Mouse (Mus musculus) kidney, adult 18-20 months (tissue): ENCODE results near the gene Trim8.

Experiments
- DNase-seq: peaks from one replicate; pipeline ENCODE4 v3.0.0; 2021

Trim8 gene

GRCm38 (mm10) chr19:46506372-46506717 is 4.8 kb downstream of the Trim8 start:
- DNase-seq, result no peak

- DNase-seq, result no peak
These were observed 5.7 kb downstream of the Trim8 start for GRCm38 (mm10) chr19:46507181-46507581.

GRCm38 (mm10) chr19:46507806-46508205 is 6.3 kb downstream of the Trim8 start:
- DNase-seq, result peak; percentile 84

GRCm38 (mm10) chr19:46508738-46509137 is 7.2 kb downstream of the Trim8 start:
- no peak for DNase-seq

- no peak for DNase-seq
These were observed 7.7 kb downstream of the Trim8 start for GRCm38 (mm10) chr19:46509202-46509601.

- peak; percentile 11 for DNase-seq
These were observed 8.2 kb downstream of the Trim8 start for GRCm38 (mm10) chr19:46509736-46510135.

- DNase-seq, result no peak
These were observed 8.9 kb downstream of the Trim8 start for GRCm38 (mm10) chr19:46510401-46510800.

- no peak for DNase-seq
These were observed 9.3 kb downstream of the Trim8 start for GRCm38 (mm10) chr19:46510824-46511223.

- peak; percentile 53 for DNase-seq
These were observed 9.8 kb downstream of the Trim8 start for GRCm38 (mm10) chr19:46511263-46511662.

GRCm38 (mm10) chr19:46514387-46514786 is 12.9 kb downstream of the Trim8 start:
- no peak for DNase-seq

- no peak for DNase-seq
These were observed 13.9 kb downstream of the Trim8 start for GRCm38 (mm10) chr19:46515287-46515821.

GRCm38 (mm10) chr19:46516667-46517528 is 15.4 kb downstream of the Trim8 start:
- DNase-seq, result no peak

GRCm38 (mm10) chr19:46517529-46518351 is 16.2 kb downstream of the Trim8 start:
- no peak for DNase-seq

GRCm38 (mm10) chr19:46518352-46518787 is 16.9 kb downstream of the Trim8 start:
- no peak for DNase-seq

- no peak for DNase-seq
These were observed 17.5 kb downstream of the Trim8 start for GRCm38 (mm10) chr19:46518828-46519621.

GRCm38 (mm10) chr19:46521698-46522097 is 20.2 kb downstream of the Trim8 start:
- no peak for DNase-seq

GRCm38 (mm10) chr19:46522433-46523044 is 21.0 kb downstream of the Trim8 start:
- no peak for DNase-seq

GRCm38 (mm10) chr19:46523131-46523479 is 21.6 kb downstream of the Trim8 start:
- no peak for DNase-seq

GRCm38 (mm10) chr19:46523480-46524151 is 22.1 kb downstream of the Trim8 start:
- peak; percentile 64 for DNase-seq

GRCm38 (mm10) chr19:46524152-46524544 is 22.6 kb downstream of the Trim8 start:
- no peak for DNase-seq

GRCm38 (mm10) chr19:46524601-46525321 is 23.3 kb downstream of the Trim8 start:
- peak; percentile 80 for DNase-seq
